Mouse (Mus musculus): ENCODE data around the gene Cyp2j13. TPM values are rescaled to one million over a fixed set of nuclear protein-coding genes. Genes with fewer than 3 reads are reported as not detected.

Cyp2j13 gene
- total and polyA plus RNA-seq, 3 experiments: not detected

- no peak for TF ChIP-seq ELF1 (IDR thresholded peaks at IDR 0.05; ENCODE audit: low read depth, low read length)
- no peak for TF ChIP-seq MEF2A (IDR thresholded peaks at IDR 0.05; ENCODE audit: extremely low read depth, insufficient replicate concordance, low read depth, low read length, poor library complexity, severe bottlenecking)
- no peak for TF ChIP-seq ZNF384 (IDR thresholded peaks at IDR 0.05; ENCODE audit: low read depth, low read length)
- TF ChIP-seq CHD1 (IDR thresholded peaks at IDR 0.05; ENCODE audit: low read depth, low read length): no peak
- no peak for TF ChIP-seq NELFE (IDR thresholded peaks at IDR 0.05; ENCODE audit: low read depth, low read length)
- no peak for TF ChIP-seq TAL1 (IDR thresholded peaks at IDR 0.05; ENCODE audit: low read length)
- no peak for TF ChIP-seq BHLHE40 (IDR thresholded peaks at IDR 0.05; ENCODE audit: borderline replicate concordance, low read depth, low read length)
- no peak for TF ChIP-seq MAZ (IDR thresholded peaks at IDR 0.05; ENCODE audit: low read depth, low read length)
- no peak for TF ChIP-seq USF2 (IDR thresholded peaks at IDR 0.05; ENCODE audit: borderline replicate concordance in 1 of 2, insufficient read depth in 1 of 2, low read depth in 1 of 2, low read length in 2 of 2)
- no peak for TF ChIP-seq RCOR1 (IDR thresholded peaks at IDR 0.05; ENCODE audit: low read depth, low read length)
- TF ChIP-seq KAT2A (conservative IDR thresholded peaks at IDR 0.05; ENCODE audit: low read depth, low read length): no peak
- no peak for TF ChIP-seq CHD2 (IDR thresholded peaks at IDR 0.05; ENCODE audit: low read length)
- TF ChIP-seq POLR2A (IDR thresholded peaks at IDR 0.05; ENCODE audit: control insufficient read depth in 1 of 2, insufficient read depth in 1 of 2, low read depth in 1 of 2, low read length in 2 of 2, poor library complexity in 1 of 2): no peak
- no peak for TF ChIP-seq ZKSCAN1 (IDR thresholded peaks at IDR 0.05; ENCODE audit: low read depth, low read length)
- no peak for TF ChIP-seq EP300 (IDR thresholded peaks at IDR 0.05; ENCODE audit: low read depth in 1 of 2, low read length in 2 of 2)
- Histone ChIP-seq H3K79me2 (ENCODE audit: control insufficient read depth, insufficient read depth, low read length, poor library complexity) (no peaks in the 10 kb centered on the region), H3K9ac (ENCODE audit: control insufficient read depth, low read depth, low read length, poor library complexity, severe bottlenecking) (no peak overlapping the region), H3K9me3 (replicated peaks; ENCODE audit: insufficient read depth, low read length) (no peaks in the 10 kb centered on the region), H3K4me3 (ENCODE audit: control insufficient read depth in 1 of 2, insufficient read depth in 1 of 2, low read depth in 2 of 2, low read length in 2 of 2) (no peak overlapping the region), H3K27me3 (ENCODE audit: control insufficient read depth in 1 of 2, insufficient read depth in 2 of 2, low read length in 2 of 2) (no peaks in the 10 kb centered on the region), H3K4me1 (ENCODE audit: control insufficient read depth in 1 of 2, insufficient read depth in 2 of 2, low read length in 2 of 2) (no peaks in the 10 kb centered on the region), H3K36me3 (ENCODE audit: control insufficient read depth in 1 of 2, insufficient read depth in 2 of 2, low read length in 2 of 2) (no peaks in the 10 kb centered on the region), H3K27ac (ENCODE audit: control insufficient read depth, low read depth, low read length) (no peak overlapping the region)
- DNase-seq (ENCODE audit: low read depth, low spot score): no peak
Observed at GRCm38 (mm10) chr4:96060106-96060505, 17.2 kb downstream of the Cyp2j13 start.

GRCm38 (mm10) chr4:96028412-96028811, 48.9 kb downstream of the Cyp2j13 start:
- no peak for DNase-seq (ENCODE audit: low read depth, low spot score)
- TF ChIP-seq ETS1 (IDR thresholded peaks at IDR 0.05; ENCODE audit: low read depth, low read length) (no peak), ELF1 (IDR thresholded peaks at IDR 0.05; ENCODE audit: low read depth, low read length) (no peak), CHD2 (IDR thresholded peaks at IDR 0.05; ENCODE audit: low read length) (no peak), POLR2AphosphoS2 (IDR thresholded peaks at IDR 0.05; ENCODE audit: low read length) (no peak), TCF12 (IDR thresholded peaks at IDR 0.05; ENCODE audit: low read depth, low read length) (no peak), EP300 (IDR thresholded peaks at IDR 0.05; ENCODE audit: low read depth in 1 of 2, low read length in 2 of 2) (no peak), MAX (IDR thresholded peaks at IDR 0.05; ENCODE audit: low read length) (no peak), KAT2A (conservative IDR thresholded peaks at IDR 0.05; ENCODE audit: low read depth, low read length) (no peak), ZC3H11A (IDR thresholded peaks at IDR 0.05; ENCODE audit: low read depth, low read length) (no peak), POLR2A (IDR thresholded peaks at IDR 0.05; ENCODE audit: control insufficient read depth in 1 of 2, insufficient read depth in 1 of 2, low read depth in 1 of 2, low read length in 2 of 2, poor library complexity in 1 of 2) (no peak), TAL1 (IDR thresholded peaks at IDR 0.05; ENCODE audit: low read length) (no peak), MAZ (IDR thresholded peaks at IDR 0.05; ENCODE audit: low read depth, low read length) (no peak), CHD1 (IDR thresholded peaks at IDR 0.05; ENCODE audit: low read depth, low read length) (no peak), UBTF (IDR thresholded peaks at IDR 0.05; ENCODE audit: borderline replicate concordance, insufficient read depth, low read depth, low read length) (no peak), SIN3A (IDR thresholded peaks at IDR 0.05; ENCODE audit: low read length) (no peak), MYC (IDR thresholded peaks at IDR 0.05; ENCODE audit: low read depth, low read length) (no peak), MXI1 (IDR thresholded peaks at IDR 0.05; ENCODE audit: low read depth, low read length) (no peak)
- H3K27ac ChIP-seq (ENCODE audit: control insufficient read depth, low read depth, low read length): no peak overlapping the region
- no peak overlapping the region for H3K4me3 ChIP-seq (ENCODE audit: control insufficient read depth in 1 of 2, insufficient read depth in 1 of 2, low read depth in 2 of 2, low read length in 2 of 2)
- no peaks in the 10 kb centered on the region for H3K27me3 ChIP-seq (ENCODE audit: control insufficient read depth in 1 of 2, insufficient read depth in 2 of 2, low read length in 2 of 2)
- H3K9me3 ChIP-seq (replicated peaks; ENCODE audit: insufficient read depth, low read length): no peaks in the 10 kb centered on the region
- H3K9ac ChIP-seq (ENCODE audit: control insufficient read depth, low read depth, low read length, poor library complexity, severe bottlenecking): no peak overlapping the region
- no peaks in the 10 kb centered on the region for H3K4me1 ChIP-seq (ENCODE audit: control insufficient read depth in 1 of 2, insufficient read depth in 2 of 2, low read length in 2 of 2)
- H3K36me3 ChIP-seq (ENCODE audit: control insufficient read depth in 1 of 2, insufficient read depth in 2 of 2, low read length in 2 of 2): no peaks in the 10 kb centered on the region
- H3K79me2 ChIP-seq (ENCODE audit: control insufficient read depth, insufficient read depth, low read length, poor library complexity): no peaks in the 10 kb centered on the region

All from MEL (cell line).